Mouse (Mus musculus) heart, embryonic 12.5 days (tissue): ENCODE results near the gene Prkca. TPM values are rescaled to one million over a fixed set of nuclear protein-coding genes. Genes with fewer than 3 reads are reported as not detected.

ENCODE experiments used
- ATAC-seq: fragments of 200-750 bp; cut with Nextera tagmentation; 2 replicates; pipeline ENCODE4 v1.8.0; 2017; ENCODE audit warnings: moderate TSS enrichment, moderate library complexity; ENCODE audit not compliant: insufficient number of reproducible peaks, low FRiP score
- H3K27ac ChIP-seq: fragments of 300-500 bp; sonication (generic); 2 replicates; pipeline ENCODE4 v1.5.1; 2016; ENCODE audit warnings: mild to moderate bottlenecking, moderate library complexity; ENCODE audit not compliant: poor library complexity, severe bottlenecking
- H3K27me3 ChIP-seq: fragments of 300-500 bp; sonication (generic); replicated peaks from 2 replicates; pipeline ENCODE4 v1.6.1; 2016; ENCODE audit warnings: mild to moderate bottlenecking, moderate library complexity
- H3K36me3 ChIP-seq: fragments of 300-500 bp; sonication (generic); 2 replicates; pipeline ENCODE4 v1.6.1; 2016; ENCODE audit warnings: mild to moderate bottlenecking, moderate library complexity
- H3K4me1 ChIP-seq: fragments of 300-500 bp; sonication (generic); replicated peaks from 2 replicates; pipeline ENCODE4 v1.6.1; 2016; ENCODE audit warnings: mild to moderate bottlenecking
- H3K4me2 ChIP-seq: fragments of 300-500 bp; sonication (generic); 2 replicates; pipeline ENCODE4 v1.6.1; 2016; ENCODE audit warnings: mild to moderate bottlenecking, moderate library complexity
- H3K4me3 ChIP-seq: fragments of 300-500 bp; sonication (generic); 2 replicates; pipeline ENCODE4 v1.5.1; 2016; ENCODE audit warnings: mild to moderate bottlenecking
- H3K9ac ChIP-seq: fragments of 300-500 bp; sonication (generic); 2 replicates; pipeline ENCODE4 v1.6.1; 2016; ENCODE audit warnings: mild to moderate bottlenecking, moderate library complexity
- H3K9me3 ChIP-seq: fragments of 300-500 bp; sonication (generic); replicated peaks from 2 replicates; pipeline ENCODE4 v1.6.1; 2016; ENCODE audit warnings: mild to moderate bottlenecking, moderate library complexity
- WGBS: fragments of 180-500 bp; shearing (Covaris S2); methylation state at CpG from one replicate; pipeline ENCODE4 v1.1.7; 2016; 5-methylcytosine and 5-hydroxymethylcytosine counted together
- polyA plus RNA-seq: library from polyadenylated mRNA; unstranded; fragments of >200 nt; fragmentation: Nextera tagmentation; extraction: Ambion mirVana; gene quantifications from 2 replicates; pipeline ENCODE4 v1.2.1, GENCODE M21; 2016

Gene Prkca
- polyA plus RNA-seq, 1 experiment from 2014 or later, result 18.8 TPM

- Histone ChIP-seq H3K9me3 (no peaks in the 10 kb centered on the region), H3K27me3 (no peaks in the 10 kb centered on the region), H3K4me3 (no peak overlapping the region), H3K4me1 (peaks cover 27% of the 10 kb centered on the region), H3K36me3 (no peaks in the 10 kb centered on the region), H3K9ac (no peak overlapping the region), H3K27ac (no peak overlapping the region), H3K4me2 (no peak overlapping the region)
- 89% methylated on average over 11 of the region's 11 CpGs for WGBS
- no peak for ATAC-seq
Observed at GRCm38 (mm10) chr11:108029321-108029720, 314.4 kb downstream of the Prkca start.

GRCm38 (mm10) chr11:108028398-108028797 is 315.3 kb downstream of the Prkca start:
- Histone ChIP-seq H3K27me3 (no peaks in the 10 kb centered on the region), H3K9me3 (no peaks in the 10 kb centered on the region), H3K9ac (no peak overlapping the region), H3K4me1 (peaks cover 27% of the 10 kb centered on the region), H3K4me3 (no peak overlapping the region), H3K4me2 (peak overlapping the region; percentile 14), H3K36me3 (no peaks in the 10 kb centered on the region), H3K27ac (no peak overlapping the region)
- WGBS, result 39% methylated on average over 12 of the region's 12 CpGs
- peak; percentile 25; the same call in 1 of the 2 replicates for ATAC-seq

- Histone ChIP-seq H3K36me3 (no peaks in the 10 kb centered on the region), H3K4me2 (no peak overlapping the region), H3K27me3 (no peaks in the 10 kb centered on the region), H3K27ac (no peak overlapping the region), H3K4me1 (peaks cover 11% of the 10 kb centered on the region), H3K9me3 (no peaks in the 10 kb centered on the region), H3K9ac (no peak overlapping the region), H3K4me3 (no peak overlapping the region)
- WGBS, result 65% methylated on average over 7 of the region's 7 CpGs
- no peak for ATAC-seq
Observed at GRCm38 (mm10) chr11:108025726-108026425, 317.9 kb downstream of the Prkca start.

GRCm38 (mm10) chr11:108023188-108023587 is 320.5 kb downstream of the Prkca start:
- no peak overlapping the region for H3K4me2 ChIP-seq

GRCm38 (mm10) chr11:108020889-108021288 is 322.8 kb downstream of the Prkca start:
- Histone ChIP-seq H3K4me1 (peaks cover 9% of the 10 kb centered on the region), H3K4me2 (no peak overlapping the region), H3K27me3 (no peaks in the 10 kb centered on the region), H3K9me3 (no peaks in the 10 kb centered on the region), H3K9ac (no peak overlapping the region), H3K36me3 (no peaks in the 10 kb centered on the region), H3K4me3 (no peak overlapping the region), H3K27ac (no peak overlapping the region)
- 72% methylated on average over 3 of the region's 3 CpGs for WGBS
- ATAC-seq, result no peak

More at GRCm38 (mm10) chr11:108023188-108023587, 320.5 kb downstream of the Prkca start:
- no peak overlapping the region for H3K27ac ChIP-seq
- no peak for ATAC-seq
- H3K9me3 ChIP-seq, result no peaks in the 10 kb centered on the region
- 51% methylated on average over 14 of the region's 14 CpGs for WGBS
- peaks cover 7% of the 10 kb centered on the region for H3K4me1 ChIP-seq
- no peak overlapping the region for H3K9ac ChIP-seq
- H3K36me3 ChIP-seq, result no peaks in the 10 kb centered on the region
- no peak overlapping the region for H3K4me3 ChIP-seq
- H3K27me3 ChIP-seq, result no peaks in the 10 kb centered on the region

GRCm38 (mm10) chr11:108015284-108015683 is 328.4 kb downstream of the Prkca start:
- H3K4me1 ChIP-seq, result peaks cover 13% of the 10 kb centered on the region
- no peak overlapping the region for H3K4me2 ChIP-seq
- H3K4me3 ChIP-seq, result no peak overlapping the region
- no peak for ATAC-seq
- WGBS, result 31% methylated on average over 5 of the region's 5 CpGs
- H3K27ac ChIP-seq, result no peak overlapping the region
- no peak overlapping the region for H3K9ac ChIP-seq
- H3K36me3 ChIP-seq, result peaks cover 8% of the 10 kb centered on the region; the same call in 1 of the 2 replicates
- no peaks in the 10 kb centered on the region for H3K27me3 ChIP-seq
- H3K9me3 ChIP-seq, result no peaks in the 10 kb centered on the region

GRCm38 (mm10) chr11:108013390-108013789 is 330.3 kb downstream of the Prkca start:
- peaks cover 13% of the 10 kb centered on the region for H3K4me1 ChIP-seq
- peaks cover 11% of the 10 kb centered on the region; the same call in 1 of the 2 replicates for H3K36me3 ChIP-seq
- 64% methylated on average over 5 of the region's 5 CpGs for WGBS
- H3K4me2 ChIP-seq, result no peak overlapping the region
- H3K27ac ChIP-seq, result no peak overlapping the region
- no peak overlapping the region for H3K9ac ChIP-seq
- no peaks in the 10 kb centered on the region for H3K9me3 ChIP-seq
- H3K4me3 ChIP-seq, result no peak overlapping the region
- ATAC-seq, result no peak
- H3K27me3 ChIP-seq, result no peaks in the 10 kb centered on the region

GRCm38 (mm10) chr11:108010465-108010864 is 333.3 kb downstream of the Prkca start:
- Histone ChIP-seq H3K27ac (no peak overlapping the region), H3K27me3 (no peaks in the 10 kb centered on the region), H3K9ac (no peak overlapping the region), H3K4me3 (no peak overlapping the region), H3K4me2 (no peak overlapping the region), H3K36me3 (peaks cover 14% of the 10 kb centered on the region; the same call in 1 of the 2 replicates), H3K9me3 (no peaks in the 10 kb centered on the region), H3K4me1 (peaks cover 15% of the 10 kb centered on the region)
- no peak for ATAC-seq
- 77% methylated on average over 4 of the region's 4 CpGs for WGBS

GRCm38 (mm10) chr11:107998891-107999290 is 344.8 kb downstream of the Prkca start:
- 74% methylated on average over 3 of the region's 3 CpGs for WGBS
- ATAC-seq, result 0 out of 2 replicates have a peak, but pooled peaks have one; percentile 25
- H3K4me1 ChIP-seq, result peaks cover 17% of the 10 kb centered on the region
- no peaks in the 10 kb centered on the region for H3K27me3 ChIP-seq
- peaks cover 4% of the 10 kb centered on the region; the same call in 1 of the 2 replicates for H3K36me3 ChIP-seq
- no peaks in the 10 kb centered on the region for H3K9me3 ChIP-seq
- no peak overlapping the region for H3K27ac ChIP-seq
- H3K9ac ChIP-seq, result no peak overlapping the region
- H3K4me2 ChIP-seq, result no peak overlapping the region
- H3K4me3 ChIP-seq, result no peak overlapping the region

- H3K27me3 ChIP-seq, result no peaks in the 10 kb centered on the region
- H3K9ac ChIP-seq, result no peak overlapping the region
- ATAC-seq, result no peak
- H3K4me1 ChIP-seq, result peaks cover 28% of the 10 kb centered on the region
- WGBS, result 73% methylated on average over 11 of the region's 11 CpGs
- H3K36me3 ChIP-seq, result peaks cover 4% of the 10 kb centered on the region; the same call in 1 of the 2 replicates
- H3K4me3 ChIP-seq, result no peak overlapping the region
- H3K4me2 ChIP-seq, result no peak overlapping the region
- no peaks in the 10 kb centered on the region for H3K9me3 ChIP-seq
- no peak overlapping the region for H3K27ac ChIP-seq
Observed at GRCm38 (mm10) chr11:107996896-107997670, 346.6 kb downstream of the Prkca start.

- WGBS, result 49% methylated on average over 6 of the region's 6 CpGs
- Histone ChIP-seq H3K36me3 (no peaks in the 10 kb centered on the region; the same call in 1 of the 2 replicates), H3K9me3 (no peaks in the 10 kb centered on the region), H3K4me2 (no peak overlapping the region), H3K4me1 (peaks cover 32% of the 10 kb centered on the region), H3K27me3 (no peaks in the 10 kb centered on the region), H3K27ac (no peak overlapping the region), H3K9ac (0 out of 2 replicates have a peak overlapping the region, but pooled peaks have one; percentile 13), H3K4me3 (no peak overlapping the region)
- no peak for ATAC-seq
Observed at GRCm38 (mm10) chr11:107994487-107994886, 349.2 kb downstream of the Prkca start.
